8 mouse cellular contexts compared by ENCODE assay signal in the genomic region with DNA sequence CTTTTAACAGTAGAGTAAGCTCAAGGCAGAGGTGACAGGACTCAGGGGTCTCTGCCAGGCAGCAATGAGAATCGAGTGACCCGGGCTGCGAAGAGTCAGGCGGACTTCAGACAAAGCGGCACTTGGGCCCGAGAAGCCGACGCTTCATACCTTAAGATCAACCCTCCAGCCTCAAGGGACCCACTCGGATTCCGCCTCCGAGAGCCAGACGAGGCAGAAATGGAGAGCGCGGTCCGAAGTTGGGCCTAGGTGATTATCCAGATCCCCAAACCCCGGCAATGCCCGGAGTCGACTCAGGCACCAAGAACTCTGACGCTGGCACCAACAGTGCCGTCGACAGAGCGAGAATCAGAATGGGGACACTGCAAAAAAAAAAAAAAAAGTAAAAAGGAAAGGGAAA. TPM values are rescaled to one million over a fixed set of nuclear protein-coding genes. Genes with fewer than 3 reads are reported as not detected.
DNase-seq lines count a peak whose midpoint lies in the region; ATAC-seq and TF ChIP-seq lines count a peak whose summit lies in the region.

No protein-coding gene starts in this region.

- peak; percentile 15 for DNase-seq in lung, postnatal 0 days (ENCODE audit: low spot score)
- DNase-seq in lung, postnatal 4 days = no peak
- DNase-seq in embryonic facial prominence, embryonic 11.5 days (ENCODE audit: low spot score) = peak; percentile 55
- DNase-seq in heart, postnatal 0 days (ENCODE audit: low spot score) = peak; percentile 10
- peak; percentile 6 for DNase-seq in lung, postnatal 14 days
- no peak for DNase-seq in urinary bladder, postnatal 10 days (ENCODE audit: low spot score)
- DNase-seq in layer of hippocampus, postnatal 14 days (ENCODE audit: low spot score in 2 of 2) = no peak

- peak overlapping the region; percentile 80 for H3K4me2 ChIP-seq in lung, postnatal 0 days (replicated peaks; ENCODE audit: low read depth, low read length)
- H3K4me2 ChIP-seq in embryonic facial prominence, embryonic 11.5 days (ENCODE audit: low read depth, low read length) = peak overlapping the region; percentile 55
- H3K4me2 ChIP-seq in heart, postnatal 0 days (ENCODE audit: low read depth, low read length) = peak overlapping the region; percentile 76

- H3K36me3 ChIP-seq in lung, postnatal 0 days (ENCODE audit: insufficient read depth, low read length) = no peaks in the 10 kb centered on the region
- peaks cover 2% of the 10 kb centered on the region for H3K36me3 ChIP-seq in embryonic facial prominence, embryonic 11.5 days (replicated peaks; ENCODE audit: control insufficient read depth, insufficient read depth, low read depth, low read length)
- peaks cover 3% of the 10 kb centered on the region; the same call in 1 of the 2 replicates for H3K36me3 ChIP-seq in heart, postnatal 0 days (replicated peaks; ENCODE audit: control insufficient read depth, insufficient read depth, low read length)
- no peaks in the 10 kb centered on the region for H3K36me3 ChIP-seq in testis, adult 2 months (ENCODE audit: control insufficient read depth, insufficient read depth, low read length)

- WGBS in lung, postnatal 0 days = under 1% methylated on average over 22 of the region's 22 CpGs
- 0% methylated on average over 22 of the region's 22 CpGs for WGBS in embryonic facial prominence, embryonic 11.5 days
- 1% methylated on average over 22 of the region's 22 CpGs for WGBS in heart, postnatal 0 days

- peak overlapping the region; percentile 57 for H3K4me3 ChIP-seq in lung, postnatal 0 days (ENCODE audit: low read depth, low read length)
- peak overlapping the region; percentile 76 for H3K4me3 ChIP-seq in embryonic facial prominence, embryonic 11.5 days (ENCODE audit: low read depth, low read length)
- peak overlapping the region; percentile 61 for H3K4me3 ChIP-seq in heart, postnatal 0 days (ENCODE audit: low read depth, low read length)
- H3K4me3 ChIP-seq in testis, adult 2 months (ENCODE audit: control insufficient read depth, low read depth, low read length) = peak overlapping the region; percentile 95

- TF ChIP-seq EP300 in lung, postnatal 0 days (IDR thresholded peaks at IDR 0.05) = no peak
- TF ChIP-seq EP300 in heart, postnatal 0 days (IDR thresholded peaks at IDR 0.05; ENCODE audit: low read depth) = no peak

- H3K27me3 ChIP-seq in lung, postnatal 0 days (replicated peaks; ENCODE audit: insufficient read depth, low read length) = no peaks in the 10 kb centered on the region
- H3K27me3 ChIP-seq in embryonic facial prominence, embryonic 11.5 days (ENCODE audit: control insufficient read depth, insufficient read depth, low read length) = no peaks in the 10 kb centered on the region
- H3K27me3 ChIP-seq in heart, postnatal 0 days (ENCODE audit: control insufficient read depth, insufficient read depth, low read length) = no peaks in the 10 kb centered on the region
- no peaks in the 10 kb centered on the region for H3K27me3 ChIP-seq in testis, adult 2 months (ENCODE audit: control insufficient read depth, insufficient read depth, low read length)

- H3K4me1 ChIP-seq in lung, postnatal 0 days (ENCODE audit: insufficient read depth, low read depth, low read length) = no peaks in the 10 kb centered on the region
- H3K4me1 ChIP-seq in embryonic facial prominence, embryonic 11.5 days (ENCODE audit: control insufficient read depth, insufficient read depth, low read length) = no peaks in the 10 kb centered on the region
- H3K4me1 ChIP-seq in heart, postnatal 0 days (ENCODE audit: control insufficient read depth, insufficient read depth) = no peaks in the 10 kb centered on the region
- peaks cover 3% of the 10 kb centered on the region for H3K4me1 ChIP-seq in testis, adult 2 months (ENCODE audit: control insufficient read depth, insufficient read depth, low read length)

- peak overlapping the region; percentile 69 for H3K9ac ChIP-seq in lung, postnatal 0 days (replicated peaks; ENCODE audit: low read depth)
- H3K9ac ChIP-seq in embryonic facial prominence, embryonic 11.5 days (replicated peaks; ENCODE audit: low read length) = peak overlapping the region; percentile 92
- peak overlapping the region; percentile 73 for H3K9ac ChIP-seq in heart, postnatal 0 days (replicated peaks; ENCODE audit: low read depth, low read length)

- peak; percentile 36 for ATAC-seq in lung, postnatal 0 days
- 0 out of 2 replicates have a peak, but pooled peaks have one; percentile 26 for ATAC-seq in embryonic facial prominence, embryonic 11.5 days (replicated peaks; ENCODE audit: insufficient number of reproducible peaks, low FRiP score, low TSS enrichment, low read depth)
- no peak for ATAC-seq in heart, postnatal 0 days (ENCODE audit: insufficient read depth, low read depth)

- TF ChIP-seq CTCF in lung, postnatal 0 days (IDR thresholded peaks at IDR 0.05) = no peak
- TF ChIP-seq CTCF in heart, postnatal 0 days (IDR thresholded peaks at IDR 0.05; ENCODE audit: low read depth) = no peak
- no peak for TF ChIP-seq CTCF in testis, adult 2 months (IDR thresholded peaks at IDR 0.05; ENCODE audit: control insufficient read depth, insufficient read depth, insufficient replicate concordance, low read depth, low read length)

- no peak for TF ChIP-seq POLR2A in testis, adult 2 months (IDR thresholded peaks at IDR 0.05; ENCODE audit: control insufficient read depth, low read depth, low read length)

- H3K27ac ChIP-seq in lung, postnatal 0 days (ENCODE audit: low read length) = peak overlapping the region; percentile 38; the same call in 1 of the 2 replicates
- H3K27ac ChIP-seq in embryonic facial prominence, embryonic 11.5 days (replicated peaks; ENCODE audit: low read depth, low read length) = peak overlapping the region; percentile 52; the same call in 1 of the 2 replicates
- peak overlapping the region; percentile 33 for H3K27ac ChIP-seq in heart, postnatal 0 days (ENCODE audit: low read depth)
- peak overlapping the region; percentile 67 for H3K27ac ChIP-seq in testis, adult 2 months (ENCODE audit: control insufficient read depth, insufficient read depth, low read depth, low read length)

- H3K9me3 ChIP-seq in lung, postnatal 0 days (ENCODE audit: low read length) = no peaks in the 10 kb centered on the region
- no peaks in the 10 kb centered on the region for H3K9me3 ChIP-seq in embryonic facial prominence, embryonic 11.5 days (replicated peaks; ENCODE audit: control insufficient read depth, low read length)
- no peaks in the 10 kb centered on the region for H3K9me3 ChIP-seq in heart, postnatal 0 days (replicated peaks; ENCODE audit: control insufficient read depth, low read length)

RNA-seq across cellular contexts. Expression of a gene that starts 0.3 kb away (rescaled TPM):
- polyA plus RNA-seq in lung, postnatal 0 days (2015; fragmentation: Nextera tagmentation; extraction: Ambion mirVana) = 5.1 and 5.9 TPM in 2 replicates
- polyA plus RNA-seq in embryonic facial prominence, embryonic 11.5 days (2014; fragmentation: Nextera tagmentation; extraction: Ambion mirVana) = 53.8 and 57.2 TPM in 2 replicates
- 6.3 and 11.8 TPM in 2 replicates for total RNA-seq in heart, postnatal 0 days (2014; rRNA removed; ENCODE audit: low replicate concordance)
- polyA plus RNA-seq in heart, postnatal 0 days (2015; fragmentation: Nextera tagmentation; extraction: Ambion mirVana) = 3.1 and 4.1 TPM in 2 replicates
- 7.8 and 13.3 TPM in 2 replicates for polyA plus RNA-seq in testis, adult 2 months (2012; rRNA removed)
- 10 to 100 TPM; 26.1 to 26.3 TPM for total RNA-seq in layer of hippocampus, postnatal 14 days (2021)

RNA-seq across cellular contexts. Expression of a gene that starts 56.1 kb away (rescaled TPM):
- 0.79 and 1.7 TPM in 2 replicates for polyA plus RNA-seq in lung, postnatal 0 days (2015; fragmentation: Nextera tagmentation; extraction: Ambion mirVana)
- polyA plus RNA-seq in embryonic facial prominence, embryonic 11.5 days (2014; fragmentation: Nextera tagmentation; extraction: Ambion mirVana) = 10.6 and 11.5 TPM in 2 replicates
- total RNA-seq in heart, postnatal 0 days (2014; rRNA removed; ENCODE audit: low replicate concordance) = 0.31 and 3.3 TPM in 2 replicates
- polyA plus RNA-seq in heart, postnatal 0 days (2015; fragmentation: Nextera tagmentation; extraction: Ambion mirVana) = 2.0 and 2.2 TPM in 2 replicates
- 0.88 and 1.1 TPM in 2 replicates for polyA plus RNA-seq in testis, adult 2 months (2012; rRNA removed)
- under 1 TPM; 0.32 to 0.45 TPM for total RNA-seq in layer of hippocampus, postnatal 14 days (2021)

Comparison
In these comparisons a context has a peak if more than half of its experiments do, and no peak if none do; other contexts are left out.
1. DNase-seq: peak in lung, postnatal 0 days (single experiment), embryonic facial prominence, embryonic 11.5 days (single experiment), heart, postnatal 0 days (single experiment) and lung, postnatal 14 days (single experiment); none in lung, postnatal 4 days (0 of 2), urinary bladder, postnatal 10 days (single experiment) and layer of hippocampus, postnatal 14 days (0 of 2).
2. Peak in every context shown above with its lines, with median percentiles within 50 percentile points of each other: H3K27ac ChIP-seq, H3K4me2 ChIP-seq, H3K4me3 ChIP-seq and H3K9ac ChIP-seq.